In genomic region chr19:11360106-11360505, GRCm38 (mm10) we compare ENCODE assay signal across 12 mouse cellular contexts. TPM values are rescaled to one million over a fixed set of nuclear protein-coding genes. Genes with fewer than 3 reads are reported as not detected.
DNase-seq lines count a peak whose midpoint lies in the region; TF ChIP-seq lines count a peak whose summit lies in the region.
"Had no signal": no experiment of that assay in that cellular context is flagged by ENCODE, and none has a peak within 500 bp of the region (broad histone marks: within the 10 kb centered on the region; RNA-seq: fewer than 3 reads in every experiment).

No protein-coding gene starts in this region.

- peak; percentile 75 for TF ChIP-seq CTCF in layer of hippocampus, adult 2 months (conservative IDR thresholded peaks at IDR 0.05)
- TF ChIP-seq CTCF in thymus, adult 2 months (IDR thresholded peaks at IDR 0.05; ENCODE audit: borderline replicate concordance, control insufficient read depth, extremely low read depth, insufficient read depth, low read length, poor library complexity): no peak

- H3K4me1 ChIP-seq in thymus, adult 2 months (replicated peaks; ENCODE audit: control insufficient read depth, insufficient read depth, low read length): peaks cover 4% of the 10 kb centered on the region; the same call in 1 of the 2 replicates

- H3K27me3 ChIP-seq in thymus, adult 2 months (ENCODE audit: control insufficient read depth, insufficient read depth, low read length): no peaks in the 10 kb centered on the region

- peak; percentile 12 for DNase-seq in embryo, embryonic 10.5 days (ENCODE audit: low spot score)
- no peak for DNase-seq in embryo, embryonic 11 days
- peak in 1 of 2 experiments; percentile 36 for DNase-seq in layer of hippocampus, adult 2 months (ENCODE audit: low spot score in 2 of 2)
- DNase-seq in layer of hippocampus, adult 9-11 months: no peak
- DNase-seq in thymus, adult 2 months: peak; percentile 22
- no peak for DNase-seq in thymus, adult 18-20 months
- peak; percentile 2 for DNase-seq in retina, postnatal 1 day
- DNase-seq in urinary bladder, postnatal 4 days (ENCODE audit: low spot score in 2 of 2): no peak
- DNase-seq: cerebellum, adult 18-20 months; kidney, postnatal 10 days had no signal

- no peak overlapping the region for H3K4me3 ChIP-seq in layer of hippocampus, adult 2 months
- no peak overlapping the region for H3K4me3 ChIP-seq in thymus, adult 2 months (ENCODE audit: control insufficient read depth, insufficient read depth, low read length)

- H3K27ac ChIP-seq in layer of hippocampus, adult 2 months: no peak overlapping the region
- H3K27ac ChIP-seq in thymus, adult 2 months (ENCODE audit: control insufficient read depth, insufficient read depth, low read length): no peak overlapping the region

- 66% methylated on average over 3 of the region's 3 CpGs for WGBS in thymus, adult 2 months

- TF ChIP-seq POLR2A in thymus, adult 2 months (IDR thresholded peaks at IDR 0.05; ENCODE audit: control insufficient read depth, extremely low read depth, insufficient read depth, low read length, poor library complexity): no peak

- H3K36me3 ChIP-seq in thymus, adult 2 months (ENCODE audit: control insufficient read depth, insufficient read depth, low read length): no peaks in the 10 kb centered on the region

RNA-seq across cellular contexts. Expression of gene Ms4a4a, which starts 15.2 kb away (rescaled TPM):
- total RNA-seq in layer of hippocampus, adult 2 months (2021): 1 to 10 TPM in 1 of 2 experiments, not detected in 1; 1.5 TPM
- polyA plus RNA-seq in thymus, adult 2 months (2012; rRNA removed): 0.55 and 0.63 TPM in 2 replicates

RNA-seq across cellular contexts. Expression of gene Ms4a7, which starts 24.2 kb away (rescaled TPM):
- under 1 TPM in 1 of 2 experiments, not detected in 1; 0.79 TPM for total RNA-seq in layer of hippocampus, adult 2 months (2021)
- polyA plus RNA-seq in thymus, adult 2 months (2012; rRNA removed): 5.8 and 10.6 TPM in 2 replicates

RNA-seq across cellular contexts. Expression of gene Ms4a4c, which starts 44.5 kb away (rescaled TPM):
- not detected for total RNA-seq in layer of hippocampus, adult 2 months (2021)
- polyA plus RNA-seq in thymus, adult 2 months (2012; rRNA removed): 2.4 TPM in 2 replicates
- total RNA-seq: heart, postnatal 25 days had no signal

RNA-seq across cellular contexts. Expression of gene Ms4a14, which starts 45.9 kb away (rescaled TPM):
- under 1 TPM in 1 of 2 experiments, not detected in 1; 0.10 TPM for total RNA-seq in layer of hippocampus, adult 2 months (2021)
- polyA plus RNA-seq in thymus, adult 2 months (2012; rRNA removed): 0.33 and 0.74 TPM in 2 replicates
- polyA plus RNA-seq: midbrain, embryonic 11.5 days had no signal

Comparison
In these comparisons a context has a peak if more than half of its experiments do, and no peak if none do; other contexts are left out.
1. DNase-seq: peak in embryo, embryonic 10.5 days (single experiment), thymus, adult 2 months (single experiment) and retina, postnatal 1 day (single experiment); none in embryo, embryonic 11 days (single experiment), layer of hippocampus, adult 9-11 months (single experiment), thymus, adult 18-20 months (0 of 2) and urinary bladder, postnatal 4 days (0 of 2).